Comparison of ENCODE assay signal across 9 mouse cellular contexts in genomic region chr4:116175711-116176542, GRCm38 (mm10). TPM values are rescaled to one million over a fixed set of nuclear protein-coding genes. Genes with fewer than 3 reads are reported as not detected.
DNase-seq lines count a peak whose midpoint lies in the region; ATAC-seq and TF ChIP-seq lines count a peak whose summit lies in the region.
"Had no signal": no experiment of that assay in that cellular context is flagged by ENCODE, and none has a peak within 500 bp of the region (broad histone marks: within the 10 kb centered on the region; RNA-seq: fewer than 3 reads in every experiment).

No protein-coding gene starts in this region.

- peaks cover 43% of the 10 kb centered on the region for H3K4me1 ChIP-seq in heart, embryonic 12.5 days (replicated peaks)
- H3K4me1 ChIP-seq in bone marrow macrophage, adult 2 months (ENCODE audit: control insufficient read depth, insufficient read depth, low read length), result peaks cover 34% of the 10 kb centered on the region
- peaks cover 29% of the 10 kb centered on the region for H3K4me1 ChIP-seq in forebrain, embryonic 13.5 days
- peaks cover 18% of the 10 kb centered on the region for H3K4me1 ChIP-seq in midbrain, embryonic 15.5 days

- peak overlapping the region; percentile 90 for H3K27ac ChIP-seq in heart, embryonic 12.5 days (ENCODE audit: poor library complexity, severe bottlenecking)
- H3K27ac ChIP-seq in bone marrow macrophage, adult 2 months (ENCODE audit: insufficient read depth, low read depth, low read length), result peak overlapping the region; percentile 85
- peak overlapping the region; percentile 62 for H3K27ac ChIP-seq in forebrain, embryonic 13.5 days
- H3K27ac ChIP-seq in midbrain, embryonic 15.5 days, result peak overlapping the region; percentile 26; the same call in 1 of the 2 replicates

- H3K9me3 ChIP-seq in heart, embryonic 12.5 days (replicated peaks), result no peaks in the 10 kb centered on the region
- H3K9me3 ChIP-seq in forebrain, embryonic 13.5 days (replicated peaks), result no peaks in the 10 kb centered on the region
- no peaks in the 10 kb centered on the region for H3K9me3 ChIP-seq in midbrain, embryonic 15.5 days

- no peak for TF ChIP-seq CTCF in bone marrow macrophage, adult 2 months (IDR thresholded peaks at IDR 0.05; ENCODE audit: low read depth, low read length)

- ATAC-seq in heart, embryonic 12.5 days (ENCODE audit: insufficient number of reproducible peaks, low FRiP score), result peak; percentile 40
- no peak; the same call in 1 of the 2 replicates for ATAC-seq in forebrain, embryonic 13.5 days
- peak; percentile 57 for ATAC-seq in midbrain, embryonic 15.5 days (replicated peaks)
- ATAC-seq in CD4-positive, CD25-positive, alpha-beta regulatory T cell, adult 4 months, result no peak

- peak overlapping the region; percentile 66 for H3K9ac ChIP-seq in heart, embryonic 12.5 days
- H3K9ac ChIP-seq in forebrain, embryonic 13.5 days, result no peak overlapping the region
- H3K9ac ChIP-seq in midbrain, embryonic 15.5 days, result no peak overlapping the region

- DNase-seq in heart, adult 9 months (ENCODE audit: low spot score in 2 of 2), result no peak
- DNase-seq in left cerebral cortex, postnatal 25 days (ENCODE audit: low spot score in 2 of 2), result peak; percentile 49 to 79
- DNase-seq in gastrocnemius, postnatal 14 days, result no peak

- intact Hi-C loops in left cerebral cortex, postnatal 25 days (cut with DNase I), result loop anchor here (1.0 kb wide), 2 partner anchors 16 to 45 kb away; partner anchors contain the start of gene Pik3r3
- intact Hi-C loops in gastrocnemius, postnatal 14 days (cut with DNase I; ENCODE audit: low total_unique reads), result no loop called here

- TF ChIP-seq POLR2A in bone marrow macrophage, adult 2 months (IDR thresholded peaks at IDR 0.05; ENCODE audit: borderline replicate concordance, low read depth, low read length), result no peak

- H3K27me3 ChIP-seq in heart, embryonic 12.5 days (replicated peaks), result no peaks in the 10 kb centered on the region
- no peaks in the 10 kb centered on the region for H3K27me3 ChIP-seq in forebrain, embryonic 13.5 days
- H3K27me3 ChIP-seq in midbrain, embryonic 15.5 days (replicated peaks), result no peaks in the 10 kb centered on the region

- no peaks in the 10 kb centered on the region for H3K36me3 ChIP-seq in heart, embryonic 12.5 days
- no peaks in the 10 kb centered on the region for H3K36me3 ChIP-seq in forebrain, embryonic 13.5 days (ENCODE audit: poor library complexity, severe bottlenecking)
- no peaks in the 10 kb centered on the region for H3K36me3 ChIP-seq in midbrain, embryonic 15.5 days (replicated peaks)

- WGBS in heart, embryonic 12.5 days, result 31% methylated on average over 7 of the region's 7 CpGs
- 73% methylated on average over 7 of the region's 7 CpGs for WGBS in forebrain, embryonic 13.5 days
- 74% methylated on average over 7 of the region's 7 CpGs for WGBS in midbrain, embryonic 15.5 days

- H3K4me2 ChIP-seq in heart, embryonic 12.5 days, result peak overlapping the region; percentile 64
- H3K4me2 ChIP-seq in forebrain, embryonic 13.5 days, result peak overlapping the region; percentile 42; the same call in 1 of the 2 replicates
- peak overlapping the region; percentile 31; the same call in 1 of the 2 replicates for H3K4me2 ChIP-seq in midbrain, embryonic 15.5 days

- H3K4me3 ChIP-seq in heart, embryonic 12.5 days, result peak overlapping the region; percentile 34
- peak overlapping the region; percentile 60 for H3K4me3 ChIP-seq in bone marrow macrophage, adult 2 months (ENCODE audit: insufficient read depth, low read length)
- H3K4me3 ChIP-seq in forebrain, embryonic 13.5 days, result 0 out of 2 replicates have a peak overlapping the region, but pooled peaks have one; percentile 7
- no peak overlapping the region for H3K4me3 ChIP-seq in midbrain, embryonic 15.5 days

RNA-seq across cellular contexts. Expression of gene Gm49337, which starts 2.7 kb away (rescaled TPM):
- not detected in 2 replicates for polyA plus RNA-seq in heart, embryonic 12.5 days (2016; fragmentation: Nextera tagmentation; extraction: Ambion mirVana)
- not detected in 2 replicates for polyA plus RNA-seq in bone marrow macrophage, adult 2 months (2012; ENCODE audit: insufficient read depth, insufficient read length, missing spikeins)
- not detected in 2 replicates for polyA plus RNA-seq in forebrain, embryonic 13.5 days (2015; fragmentation: Nextera tagmentation; extraction: Ambion mirVana)
- total RNA-seq in left cerebral cortex, postnatal 25 days (2021), result not detected
- polyA plus RNA-seq in midbrain, embryonic 15.5 days (2015; fragmentation: Nextera tagmentation; extraction: Ambion mirVana), result not detected in 2 replicates
- polyA plus RNA-seq in CD4-positive, CD25-positive, alpha-beta regulatory T cell, adult 4 months (2017; shearing (Covaris generic)), result not detected
- under 1 TPM in 1 of 2 experiments, not detected in 1; 0.47 TPM for total RNA-seq in gastrocnemius, postnatal 14 days (2021)
- polyA plus RNA-seq: large intestine, adult 2 months had no signal

RNA-seq across cellular contexts. Expression of gene 1700042G07Rik, which starts 2.8 kb away (rescaled TPM):
- polyA plus RNA-seq in heart, embryonic 12.5 days (2016; fragmentation: Nextera tagmentation; extraction: Ambion mirVana), result not detected in 2 replicates
- polyA plus RNA-seq in bone marrow macrophage, adult 2 months (2012; ENCODE audit: insufficient read depth, insufficient read length, missing spikeins), result not detected in 2 replicates
- polyA plus RNA-seq in forebrain, embryonic 13.5 days (2015; fragmentation: Nextera tagmentation; extraction: Ambion mirVana), result not detected in 2 replicates
- not detected for total RNA-seq in left cerebral cortex, postnatal 25 days (2021)
- polyA plus RNA-seq in midbrain, embryonic 15.5 days (2015; fragmentation: Nextera tagmentation; extraction: Ambion mirVana), result not detected in 2 replicates
- not detected for polyA plus RNA-seq in CD4-positive, CD25-positive, alpha-beta regulatory T cell, adult 4 months (2017; shearing (Covaris generic))
- total RNA-seq in gastrocnemius, postnatal 14 days (2021), result not detected
- polyA plus RNA-seq: large intestine, adult 2 months had no signal

RNA-seq across cellular contexts. Expression of gene Tspan1, which starts 8.5 kb away (rescaled TPM):
- not detected in 2 replicates for polyA plus RNA-seq in heart, embryonic 12.5 days (2016; fragmentation: Nextera tagmentation; extraction: Ambion mirVana)
- not detected in 2 replicates for polyA plus RNA-seq in bone marrow macrophage, adult 2 months (2012; ENCODE audit: insufficient read depth, insufficient read length, missing spikeins)
- 0.22 TPM in 1 of 2 replicates, not detected in the other for polyA plus RNA-seq in forebrain, embryonic 13.5 days (2015; fragmentation: Nextera tagmentation; extraction: Ambion mirVana)
- under 1 TPM; 0.23 to 0.27 TPM for total RNA-seq in left cerebral cortex, postnatal 25 days (2021)
- 0.22 and 0.26 TPM in 2 replicates for polyA plus RNA-seq in midbrain, embryonic 15.5 days (2015; fragmentation: Nextera tagmentation; extraction: Ambion mirVana)
- polyA plus RNA-seq in CD4-positive, CD25-positive, alpha-beta regulatory T cell, adult 4 months (2017; shearing (Covaris generic)), result under 1 TPM in 1 of 2 experiments, not detected in 1; 0.27 TPM
- not detected for total RNA-seq in gastrocnemius, postnatal 14 days (2021)

RNA-seq across cellular contexts. Expression of gene Lurap1, which starts 24.8 kb away (rescaled TPM):
- polyA plus RNA-seq in heart, embryonic 12.5 days (2016; fragmentation: Nextera tagmentation; extraction: Ambion mirVana), result 2.3 and 2.6 TPM in 2 replicates
- polyA plus RNA-seq in bone marrow macrophage, adult 2 months (2012; ENCODE audit: insufficient read depth, insufficient read length, missing spikeins), result 0.12 and 0.13 TPM in 2 replicates
- 2.0 and 2.3 TPM in 2 replicates for polyA plus RNA-seq in forebrain, embryonic 13.5 days (2015; fragmentation: Nextera tagmentation; extraction: Ambion mirVana)
- total RNA-seq in left cerebral cortex, postnatal 25 days (2021), result 10 to 100 TPM; 27.9 to 32.8 TPM
- polyA plus RNA-seq in midbrain, embryonic 15.5 days (2015; fragmentation: Nextera tagmentation; extraction: Ambion mirVana), result 2.2 and 2.6 TPM in 2 replicates
- under 1 TPM; 0.39 to 0.61 TPM for polyA plus RNA-seq in CD4-positive, CD25-positive, alpha-beta regulatory T cell, adult 4 months (2017; shearing (Covaris generic))
- total RNA-seq in gastrocnemius, postnatal 14 days (2021), result 10 to 100 TPM; 10.8 to 13.4 TPM

RNA-seq across cellular contexts. Expression of gene Pik3r3, which starts 45.5 kb away (rescaled TPM):
- polyA plus RNA-seq in heart, embryonic 12.5 days (2016; fragmentation: Nextera tagmentation; extraction: Ambion mirVana), result 25.6 and 25.8 TPM in 2 replicates
- 0.33 and 1.0 TPM in 2 replicates for polyA plus RNA-seq in bone marrow macrophage, adult 2 months (2012; ENCODE audit: insufficient read depth, insufficient read length, missing spikeins)
- 81.8 and 85.3 TPM in 2 replicates for polyA plus RNA-seq in forebrain, embryonic 13.5 days (2015; fragmentation: Nextera tagmentation; extraction: Ambion mirVana)
- 10 to 100 TPM; 37.7 to 44.0 TPM for total RNA-seq in left cerebral cortex, postnatal 25 days (2021)
- 81.1 and 89.7 TPM in 2 replicates for polyA plus RNA-seq in midbrain, embryonic 15.5 days (2015; fragmentation: Nextera tagmentation; extraction: Ambion mirVana)
- 1 to 10 TPM; 3.8 to 5.1 TPM for polyA plus RNA-seq in CD4-positive, CD25-positive, alpha-beta regulatory T cell, adult 4 months (2017; shearing (Covaris generic))
- 10 to 100 TPM in 1 of 2 experiments, 1 to 10 TPM in 1; 7.7 to 11.3 TPM for total RNA-seq in gastrocnemius, postnatal 14 days (2021)

Comparison
In these comparisons a context has a peak if more than half of its experiments do, and no peak if none do; other contexts are left out.
1. ATAC-seq: peak in heart, embryonic 12.5 days (single experiment) and midbrain, embryonic 15.5 days (single experiment); none in forebrain, embryonic 13.5 days (single experiment) and CD4-positive, CD25-positive, alpha-beta regulatory T cell, adult 4 months (single experiment).
2. H3K27ac ChIP-seq: peak in every context shown above with its lines; median percentile 90 in heart, embryonic 12.5 days; 85 in bone marrow macrophage, adult 2 months; 62 in forebrain, embryonic 13.5 days; 26 in midbrain, embryonic 15.5 days.
3. DNase-seq: peak in left cerebral cortex, postnatal 25 days (2 of 2); none in heart, adult 9 months (0 of 2) and gastrocnemius, postnatal 14 days (single experiment).
4. Peak in every context shown above with its lines, with median percentiles within 50 percentile points of each other: H3K4me2 ChIP-seq.